19 mouse cellular contexts compared by ENCODE assay signal in genomic region chr14:25154180-25154579, GRCm38 (mm10).
DNase-seq lines count a peak whose midpoint lies in the region; ATAC-seq and TF ChIP-seq lines count a peak whose summit lies in the region.
"Had no signal": no experiment of that assay in that cellular context is flagged by ENCODE, and none has a peak within 500 bp of the region (broad histone marks: within the 10 kb centered on the region; RNA-seq: fewer than 3 reads in every experiment).

No protein-coding gene starts in this region.

- no peak overlapping the region for H3K9ac ChIP-seq in heart, embryonic 12.5 days
- no peak overlapping the region for H3K9ac ChIP-seq in intestine, embryonic 15.5 days
- H3K9ac ChIP-seq in intestine, postnatal 0 days (ENCODE audit: low read depth, low read length), result no peak overlapping the region
- H3K9ac ChIP-seq in midbrain, embryonic 16.5 days (ENCODE audit: low read depth, low read length), result no peak overlapping the region
- H3K9ac ChIP-seq in midbrain, embryonic 15.5 days, result no peak overlapping the region
- H3K9ac ChIP-seq in stomach, postnatal 0 days (ENCODE audit: low read length), result no peak overlapping the region
- H3K9ac ChIP-seq: forebrain, embryonic 13.5 days; hindbrain, embryonic 12.5 days; limb, embryonic 12.5 days; liver, embryonic 13.5 days; neural tube, embryonic 13.5 days; stomach, embryonic 15.5 days had no signal

- H3K27ac ChIP-seq in heart, embryonic 12.5 days (ENCODE audit: poor library complexity, severe bottlenecking), result peak overlapping the region; percentile 91
- no peak overlapping the region for H3K27ac ChIP-seq in intestine, embryonic 15.5 days
- no peak overlapping the region for H3K27ac ChIP-seq in intestine, postnatal 0 days (ENCODE audit: low read depth, low read length)
- no peak overlapping the region for H3K27ac ChIP-seq in midbrain, embryonic 16.5 days (ENCODE audit: low read length)
- H3K27ac ChIP-seq in midbrain, embryonic 15.5 days, result no peak overlapping the region
- no peak overlapping the region for H3K27ac ChIP-seq in stomach, postnatal 0 days (replicated peaks)
- H3K27ac ChIP-seq: forebrain, embryonic 13.5 days; hindbrain, embryonic 12.5 days; limb, embryonic 12.5 days; liver, embryonic 13.5 days; neural tube, embryonic 13.5 days; stomach, embryonic 15.5 days had no signal

- TF ChIP-seq CTCF in intestine, postnatal 0 days (IDR thresholded peaks at IDR 0.05; ENCODE audit: low read depth), result no peak
- TF ChIP-seq CTCF in stomach, postnatal 0 days (IDR thresholded peaks at IDR 0.05; ENCODE audit: low read depth), result no peak

- H3K27me3 ChIP-seq in heart, embryonic 12.5 days (replicated peaks), result no peaks in the 10 kb centered on the region
- no peaks in the 10 kb centered on the region for H3K27me3 ChIP-seq in intestine, embryonic 15.5 days (replicated peaks)
- no peaks in the 10 kb centered on the region for H3K27me3 ChIP-seq in intestine, postnatal 0 days (replicated peaks; ENCODE audit: control insufficient read depth, insufficient read depth, low read length)
- H3K27me3 ChIP-seq in midbrain, embryonic 16.5 days (ENCODE audit: control insufficient read depth, insufficient read depth, low read depth, low read length), result no peaks in the 10 kb centered on the region
- no peaks in the 10 kb centered on the region for H3K27me3 ChIP-seq in midbrain, embryonic 15.5 days (replicated peaks)
- H3K27me3 ChIP-seq in stomach, postnatal 0 days (ENCODE audit: control insufficient read depth, insufficient read depth, low read length), result no peaks in the 10 kb centered on the region
- H3K27me3 ChIP-seq: forebrain, embryonic 13.5 days; hindbrain, embryonic 12.5 days; limb, embryonic 12.5 days; liver, embryonic 13.5 days; neural tube, embryonic 13.5 days; stomach, embryonic 15.5 days had no signal

- H3K36me3 ChIP-seq in heart, embryonic 12.5 days, result no peaks in the 10 kb centered on the region
- no peaks in the 10 kb centered on the region for H3K36me3 ChIP-seq in intestine, embryonic 15.5 days
- no peaks in the 10 kb centered on the region for H3K36me3 ChIP-seq in intestine, postnatal 0 days (ENCODE audit: control insufficient read depth, insufficient read depth)
- H3K36me3 ChIP-seq in midbrain, embryonic 16.5 days (ENCODE audit: control insufficient read depth, insufficient read depth, low read length), result no peaks in the 10 kb centered on the region
- H3K36me3 ChIP-seq in midbrain, embryonic 15.5 days (replicated peaks), result no peaks in the 10 kb centered on the region
- H3K36me3 ChIP-seq in stomach, postnatal 0 days (ENCODE audit: control insufficient read depth, insufficient read depth, low read length), result no peaks in the 10 kb centered on the region
- H3K36me3 ChIP-seq: hindbrain, embryonic 12.5 days; limb, embryonic 12.5 days; liver, embryonic 13.5 days; neural tube, embryonic 13.5 days; stomach, embryonic 15.5 days had no signal

- no peak overlapping the region for H3K4me2 ChIP-seq in heart, embryonic 12.5 days
- no peak overlapping the region for H3K4me2 ChIP-seq in intestine, embryonic 15.5 days (replicated peaks)
- H3K4me2 ChIP-seq in intestine, postnatal 0 days (replicated peaks; ENCODE audit: low read depth), result no peak overlapping the region
- H3K4me2 ChIP-seq in midbrain, embryonic 16.5 days (ENCODE audit: low read length), result no peak overlapping the region
- H3K4me2 ChIP-seq in midbrain, embryonic 15.5 days, result no peak overlapping the region
- no peak overlapping the region for H3K4me2 ChIP-seq in stomach, postnatal 0 days (replicated peaks; ENCODE audit: low read depth)
- H3K4me2 ChIP-seq: forebrain, embryonic 13.5 days; hindbrain, embryonic 12.5 days; limb, embryonic 12.5 days; liver, embryonic 13.5 days; neural tube, embryonic 13.5 days; stomach, embryonic 15.5 days had no signal

- H3K4me1 ChIP-seq in heart, embryonic 12.5 days (replicated peaks), result peaks cover 64% of the 10 kb centered on the region
- peaks cover 14% of the 10 kb centered on the region; the same call in 1 of the 2 replicates for H3K4me1 ChIP-seq in intestine, embryonic 15.5 days (replicated peaks)
- no peaks in the 10 kb centered on the region for H3K4me1 ChIP-seq in intestine, postnatal 0 days (replicated peaks; ENCODE audit: control insufficient read depth, insufficient read depth, low read length)
- no peaks in the 10 kb centered on the region; the same call in 1 of the 2 replicates for H3K4me1 ChIP-seq in midbrain, embryonic 16.5 days (ENCODE audit: control insufficient read depth, insufficient read depth, low read length)
- peaks cover 3% of the 10 kb centered on the region; the same call in 1 of the 2 replicates for H3K4me1 ChIP-seq in midbrain, embryonic 15.5 days
- no peaks in the 10 kb centered on the region for H3K4me1 ChIP-seq in stomach, postnatal 0 days (replicated peaks; ENCODE audit: control insufficient read depth, insufficient read depth)
- H3K4me1 ChIP-seq: liver, embryonic 13.5 days; stomach, embryonic 15.5 days had no signal

- no peak for TF ChIP-seq EP300 in stomach, postnatal 0 days (optimal IDR thresholded peaks at IDR 0.05)

- no peak for DNase-seq in heart, adult 18-20 months
- DNase-seq in stomach, postnatal 0 days (ENCODE audit: low spot score), result peak; percentile 20
- DNase-seq: cerebellum, adult 11 months; gastrocnemius, postnatal 36 days; kidney, adult 18-20 months; kidney, postnatal 14 days; liver, embryonic 13.5 days; right cerebral cortex, postnatal 14 days; thymus, postnatal 36 days had no signal

- H3K4me3 ChIP-seq in heart, embryonic 12.5 days, result no peak overlapping the region
- H3K4me3 ChIP-seq in intestine, embryonic 15.5 days (replicated peaks), result no peak overlapping the region
- H3K4me3 ChIP-seq in intestine, postnatal 0 days (ENCODE audit: low read depth, low read length), result no peak overlapping the region
- H3K4me3 ChIP-seq in midbrain, embryonic 16.5 days (ENCODE audit: low read depth, low read length), result no peak overlapping the region
- no peak overlapping the region for H3K4me3 ChIP-seq in midbrain, embryonic 15.5 days
- no peak overlapping the region for H3K4me3 ChIP-seq in stomach, postnatal 0 days (ENCODE audit: low read depth, low read length)
- H3K4me3 ChIP-seq: forebrain, embryonic 13.5 days; hindbrain, embryonic 12.5 days; limb, embryonic 12.5 days; liver, embryonic 13.5 days; neural tube, embryonic 13.5 days; stomach, embryonic 15.5 days had no signal

- no peaks in the 10 kb centered on the region for H3K9me3 ChIP-seq in heart, embryonic 12.5 days (replicated peaks)
- no peaks in the 10 kb centered on the region for H3K9me3 ChIP-seq in intestine, embryonic 15.5 days
- H3K9me3 ChIP-seq in intestine, postnatal 0 days (ENCODE audit: control insufficient read depth), result no peaks in the 10 kb centered on the region
- H3K9me3 ChIP-seq in midbrain, embryonic 16.5 days (replicated peaks; ENCODE audit: control insufficient read depth, low read length, poor library complexity, severe bottlenecking), result no peaks in the 10 kb centered on the region
- no peaks in the 10 kb centered on the region for H3K9me3 ChIP-seq in midbrain, embryonic 15.5 days
- H3K9me3 ChIP-seq in stomach, postnatal 0 days (ENCODE audit: control insufficient read depth, low read length), result no peaks in the 10 kb centered on the region
- H3K9me3 ChIP-seq: forebrain, embryonic 13.5 days; hindbrain, embryonic 12.5 days; limb, embryonic 12.5 days; liver, embryonic 13.5 days; neural tube, embryonic 13.5 days; stomach, embryonic 15.5 days had no signal

- ATAC-seq in heart, embryonic 12.5 days (ENCODE audit: insufficient number of reproducible peaks, low FRiP score), result 0 out of 2 replicates have a peak, but pooled peaks have one; percentile 29
- ATAC-seq in intestine, embryonic 15.5 days, result 0 out of 2 replicates have a peak, but pooled peaks have one; percentile 17
- no peak for ATAC-seq in intestine, postnatal 0 days
- ATAC-seq in midbrain, embryonic 16.5 days, result 0 out of 2 replicates have a peak, but pooled peaks have one; percentile 25
- no peak for ATAC-seq in midbrain, embryonic 15.5 days (replicated peaks)
- ATAC-seq in stomach, postnatal 0 days (ENCODE audit: low FRiP score, low TSS enrichment), result peak; percentile 62
- ATAC-seq: forebrain, embryonic 13.5 days had no signal

- WGBS in heart, embryonic 12.5 days, result 30% methylated on average over 8 of the region's 8 CpGs
- 72% methylated on average over 8 of the region's 8 CpGs for WGBS in intestine, embryonic 15.5 days
- WGBS in intestine, postnatal 0 days, result 61% methylated on average over 8 of the region's 8 CpGs
- WGBS in midbrain, embryonic 16.5 days, result 56% methylated on average over 8 of the region's 8 CpGs
- 60% methylated on average over 8 of the region's 8 CpGs for WGBS in midbrain, embryonic 15.5 days
- WGBS in stomach, postnatal 0 days, result 63% methylated on average over 8 of the region's 8 CpGs

Comparison
In these comparisons a context has a peak if more than half of its experiments do, and no peak if none do; other contexts are left out.
1. ATAC-seq: peak in heart, embryonic 12.5 days (single experiment), intestine, embryonic 15.5 days (single experiment), midbrain, embryonic 16.5 days (single experiment) and stomach, postnatal 0 days (single experiment); none in intestine, postnatal 0 days (single experiment) and midbrain, embryonic 15.5 days (single experiment).